Comparison of ENCODE assay signal across 16 mouse cellular contexts in genomic region chr19:35890191-35890590, GRCm38 (mm10).
"Had no signal": no experiment of that assay in that cellular context is flagged by ENCODE, and none has a peak within 500 bp of the region (broad histone marks: within the 10 kb centered on the region; RNA-seq: fewer than 3 reads in every experiment).

No protein-coding gene starts in this region.

- H3K9me3 ChIP-seq: neural tube, embryonic 13.5 days; neural tube, embryonic 15.5 days; stomach, embryonic 15.5 days had no signal

- H3K4me1 ChIP-seq: neural tube, embryonic 13.5 days; neural tube, embryonic 15.5 days; stomach, embryonic 15.5 days had no signal

- H3K36me3 ChIP-seq: neural tube, embryonic 13.5 days; neural tube, embryonic 15.5 days; stomach, embryonic 15.5 days had no signal

- H3K27ac ChIP-seq: neural tube, embryonic 13.5 days; neural tube, embryonic 15.5 days; stomach, embryonic 15.5 days; stomach, postnatal 0 days had no signal

- H3K4me2 ChIP-seq: neural tube, embryonic 13.5 days; neural tube, embryonic 15.5 days; stomach, embryonic 15.5 days had no signal

- H3K27me3 ChIP-seq: neural tube, embryonic 13.5 days; neural tube, embryonic 15.5 days; stomach, embryonic 15.5 days had no signal

- H3K9ac ChIP-seq: neural tube, embryonic 13.5 days; neural tube, embryonic 15.5 days; stomach, embryonic 15.5 days had no signal

- H3K4me3 ChIP-seq: neural tube, embryonic 13.5 days; neural tube, embryonic 15.5 days; stomach, embryonic 15.5 days had no signal

- DNase-seq: retina, postnatal 1 day; right cerebral cortex, adult 18-20 months; right cerebral cortex, postnatal 14 days; right cerebral cortex, postnatal 25 days; right cerebral cortex, postnatal 4 days; spleen, adult 18-20 months; thymus, adult 18-20 months; thymus, adult 2 months; thymus, postnatal 14 days; thymus, postnatal 25 days; thymus, postnatal 36 days; thymus, postnatal 4 days had no signal
